Mouse (Mus musculus): ENCODE measurements around the gene Zfp37. TPM values are rescaled to one million over a fixed set of nuclear protein-coding genes. Genes with fewer than 3 reads are reported as not detected.
A peak's percentile ranks its signal among the peaks of the same experiment; 100 is the strongest.
"Not testable (repeated sequence)": the region's sequence is repeated elsewhere in the genome, so short reads cannot be mapped to it uniquely, and the experiment has no call there.

The Zfp37 gene
- polyA plus RNA-seq, 1 experiment from 2014 or later: 0.82 TPM

DNA sequence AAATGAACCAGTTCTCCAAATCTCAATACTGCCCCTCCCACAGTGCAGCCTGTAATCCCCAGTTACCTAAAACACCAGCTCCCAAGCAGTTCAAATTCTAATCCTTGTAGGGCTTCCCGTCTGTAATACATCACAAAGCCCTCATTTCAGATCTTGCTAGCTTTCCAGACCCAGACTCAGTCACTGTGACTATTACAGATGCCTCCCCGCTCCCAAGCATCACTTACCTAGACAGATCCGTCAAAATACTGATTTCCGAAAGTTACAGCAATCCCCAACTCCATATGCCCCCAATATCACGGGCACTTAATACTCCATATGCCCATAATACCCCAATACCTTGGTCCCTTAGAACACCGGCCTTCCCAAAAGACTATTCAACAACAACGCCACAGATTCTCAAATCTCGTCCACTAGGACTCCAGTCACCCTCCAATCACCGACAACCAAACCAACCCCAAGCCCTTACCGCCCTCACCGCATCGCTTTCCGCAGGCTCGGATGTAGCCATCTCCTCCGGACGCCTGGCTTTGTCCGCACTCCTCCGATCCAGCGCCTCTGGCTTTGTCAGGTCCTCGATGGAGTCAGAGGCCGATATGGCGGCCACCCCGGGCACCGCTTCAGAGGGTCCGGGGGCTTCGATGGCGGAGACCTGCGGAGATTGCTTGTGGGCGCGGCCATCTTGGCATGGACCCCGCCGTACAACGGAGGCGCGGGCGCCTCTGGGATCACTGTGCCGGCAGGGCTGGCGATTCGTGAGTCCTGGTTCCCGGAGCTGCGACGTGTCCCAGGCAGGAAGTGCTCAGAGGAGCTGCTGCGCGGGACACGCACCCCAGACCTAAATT is 22.8 kb downstream of the Zfp37 start:
- no peak overlapping the region for H3K9ac ChIP-seq
- peak overlapping the region; percentile 49 for H3K4me2 ChIP-seq
- H3K4me1 ChIP-seq: 0 out of 2 replicates have a peak, but pooled peaks cover 4% of the 10 kb centered on the region
- peaks cover 28% of the 10 kb centered on the region for H3K27me3 ChIP-seq (replicated peaks)
- peaks cover 7% of the 10 kb centered on the region; the same call in 1 of the 2 replicates for H3K36me3 ChIP-seq
- peak overlapping the region; percentile 53 for H3K4me3 ChIP-seq
- 3% methylated on average over 45 of the region's 45 CpGs for WGBS (ENCODE audit: insufficient replicate concordance)
- ATAC-seq: peak; percentile 76
- no peaks in the 10 kb centered on the region for H3K9me3 ChIP-seq (replicated peaks)
- H3K27ac ChIP-seq: peak overlapping the region; percentile 43; the same call in 1 of the 2 replicates

DNA sequence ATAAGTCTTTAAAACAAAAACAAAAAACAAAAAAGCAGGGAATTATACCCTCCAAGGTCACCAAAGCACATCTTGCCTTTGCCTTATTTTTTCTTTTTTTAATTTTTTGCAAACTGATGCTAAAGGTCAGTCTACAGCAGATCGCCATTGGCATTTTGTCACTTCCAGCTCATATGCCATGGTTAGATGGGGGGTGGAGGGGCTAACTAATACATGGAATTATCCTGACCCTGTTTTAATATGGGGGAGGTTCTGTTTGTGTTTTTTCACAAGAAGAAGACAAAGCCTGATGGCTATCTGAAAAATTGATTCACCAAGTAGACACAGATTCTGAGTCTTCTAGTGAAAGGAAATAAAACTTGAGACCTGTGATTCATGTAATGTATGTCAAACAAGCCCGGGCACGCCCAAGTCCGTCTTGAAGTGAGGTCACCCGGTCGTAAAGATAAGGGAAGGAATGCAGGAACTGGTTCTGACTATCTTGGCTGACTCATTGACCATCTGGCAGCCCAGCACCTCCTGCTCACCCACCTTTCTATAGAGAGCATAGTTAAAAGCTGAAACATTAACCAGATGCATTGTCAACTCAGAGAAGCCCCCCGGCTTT is 30.8 kb downstream of the Zfp37 start:
- Histone ChIP-seq H3K9me3 (replicated peaks) (no peaks in the 10 kb centered on the region), H3K4me3 (no peak overlapping the region), H3K4me1 (no peaks in the 10 kb centered on the region), H3K9ac (no peak overlapping the region), H3K36me3 (peaks cover 31% of the 10 kb centered on the region), H3K27me3 (replicated peaks) (no peaks in the 10 kb centered on the region), H3K4me2 (no peak overlapping the region), H3K27ac (no peak overlapping the region)
- ATAC-seq: no peak; the same call in 1 of the 2 replicates
- 29% methylated on average over 7 of the region's 7 CpGs for WGBS (ENCODE audit: insufficient replicate concordance)

DNA sequence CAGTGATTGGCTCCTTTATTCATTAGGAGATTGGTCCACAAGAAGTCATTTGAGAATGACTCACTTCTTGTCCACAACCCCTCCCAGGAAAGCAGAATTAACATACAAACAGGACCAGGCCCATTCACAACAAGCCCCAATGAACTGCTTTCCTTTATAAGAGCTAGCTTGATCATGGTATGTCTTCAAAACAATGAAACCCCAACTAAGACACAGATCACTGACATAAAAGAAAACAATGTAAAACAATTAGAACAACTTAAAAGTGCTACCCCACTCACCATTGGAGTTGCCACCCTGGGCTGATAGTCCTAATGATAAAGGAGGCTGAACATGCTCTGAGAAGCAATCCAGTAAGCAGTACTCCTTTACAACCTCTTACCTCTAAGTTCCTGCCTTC is 42.1 kb downstream of the Zfp37 start:
- peaks cover 36% of the 10 kb centered on the region for H3K36me3 ChIP-seq
- H3K4me1 ChIP-seq: no peaks in the 10 kb centered on the region
- no peak overlapping the region for H3K4me3 ChIP-seq
- H3K4me2 ChIP-seq: no peak overlapping the region
- H3K27ac ChIP-seq: no peak overlapping the region
- no peaks in the 10 kb centered on the region for H3K27me3 ChIP-seq (replicated peaks)
- H3K9me3 ChIP-seq (replicated peaks): peaks cover 31% of the 10 kb centered on the region
- no peak overlapping the region for H3K9ac ChIP-seq
- ATAC-seq: no peak

DNA sequence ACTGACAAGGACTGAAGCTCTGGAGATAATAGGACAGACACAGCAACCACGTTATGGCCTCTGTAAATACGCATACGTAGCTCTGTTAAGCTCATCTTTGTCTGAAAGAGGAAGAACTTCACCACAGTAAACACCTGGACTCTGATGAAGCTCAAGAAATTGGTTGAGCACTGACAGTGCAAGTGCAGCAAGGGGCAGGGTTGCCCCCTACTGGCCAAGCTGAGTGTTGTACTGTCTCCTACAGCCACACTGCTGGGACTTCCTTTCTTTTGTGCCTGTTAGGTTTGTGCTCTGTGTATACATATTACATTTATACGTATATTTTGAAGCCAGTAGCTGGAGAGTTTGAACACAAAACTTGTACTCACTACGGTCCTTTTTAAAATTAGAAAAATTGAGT is 53.6 kb downstream of the Zfp37 start:
- H3K4me3 ChIP-seq: no peak overlapping the region
- H3K4me1 ChIP-seq: no peaks in the 10 kb centered on the region
- no peak for ATAC-seq
- no peaks in the 10 kb centered on the region for H3K9me3 ChIP-seq (replicated peaks)
- H3K4me2 ChIP-seq: no peak overlapping the region
- H3K27me3 ChIP-seq (replicated peaks): no peaks in the 10 kb centered on the region
- H3K36me3 ChIP-seq: no peaks in the 10 kb centered on the region
- 31% methylated on average over 5 of the region's 5 CpGs for WGBS (ENCODE audit: insufficient replicate concordance)
- no peak overlapping the region for H3K9ac ChIP-seq
- H3K27ac ChIP-seq: no peak overlapping the region

DNA sequence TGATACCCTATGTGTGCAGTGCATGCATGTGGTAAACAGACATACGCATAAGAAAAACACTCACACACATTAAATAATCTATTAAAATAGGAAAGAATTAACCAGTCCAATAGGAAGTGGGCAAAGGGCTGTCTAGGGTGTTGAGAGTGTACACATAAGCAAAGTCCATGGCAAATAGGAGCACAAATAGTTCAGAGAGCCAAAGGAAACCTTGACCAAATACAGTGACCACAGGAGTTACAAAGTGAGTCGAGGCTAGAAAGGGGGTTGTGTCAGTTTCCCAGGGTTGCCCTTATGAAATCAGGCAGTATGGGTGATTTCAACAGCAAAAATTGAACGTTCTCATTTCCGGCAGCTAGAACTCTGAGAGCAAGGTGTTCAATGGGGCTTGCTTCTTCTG is 56.4 kb downstream of the Zfp37 start:
- no peaks in the 10 kb centered on the region for H3K9me3 ChIP-seq (replicated peaks)
- no peak overlapping the region for H3K4me3 ChIP-seq
- no peak overlapping the region for H3K4me2 ChIP-seq
- no peaks in the 10 kb centered on the region for H3K4me1 ChIP-seq
- WGBS (ENCODE audit: insufficient replicate concordance): 65% methylated on average over 4 of the region's 4 CpGs
- no peak overlapping the region for H3K9ac ChIP-seq
- no peaks in the 10 kb centered on the region for H3K36me3 ChIP-seq
- H3K27ac ChIP-seq: no peak overlapping the region
- no peak for ATAC-seq
- H3K27me3 ChIP-seq (replicated peaks): no peaks in the 10 kb centered on the region

DNA sequence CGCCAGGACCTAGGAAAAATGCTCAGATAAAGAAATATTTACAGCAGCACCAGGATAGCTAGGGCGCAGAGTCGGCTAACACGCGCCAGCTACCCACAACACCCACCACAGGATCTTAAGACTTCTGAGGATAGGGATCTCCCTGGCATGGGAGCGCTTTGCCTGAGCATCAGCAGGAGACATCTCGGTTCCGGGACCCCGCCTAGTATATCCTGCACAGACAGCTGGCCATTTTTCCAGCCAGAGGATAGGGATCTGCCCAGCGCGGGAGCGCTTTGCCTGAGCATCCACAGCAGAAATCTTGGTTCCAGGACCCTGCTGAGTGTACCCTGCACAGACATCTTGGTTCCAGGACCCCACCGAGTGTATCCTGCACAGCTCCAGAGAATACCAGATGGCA is 63.2 kb downstream of the Zfp37 start:
- not testable (repeated sequence) for H3K9me3 ChIP-seq (replicated peaks); ATAC-seq; H3K4me1 ChIP-seq; H3K36me3 ChIP-seq; H3K4me3 ChIP-seq; H3K27ac ChIP-seq; H3K27me3 ChIP-seq (replicated peaks); H3K9ac ChIP-seq; H3K4me2 ChIP-seq
- 75% methylated on average over 13 of the region's 13 CpGs for WGBS (ENCODE audit: insufficient replicate concordance)

DNA sequence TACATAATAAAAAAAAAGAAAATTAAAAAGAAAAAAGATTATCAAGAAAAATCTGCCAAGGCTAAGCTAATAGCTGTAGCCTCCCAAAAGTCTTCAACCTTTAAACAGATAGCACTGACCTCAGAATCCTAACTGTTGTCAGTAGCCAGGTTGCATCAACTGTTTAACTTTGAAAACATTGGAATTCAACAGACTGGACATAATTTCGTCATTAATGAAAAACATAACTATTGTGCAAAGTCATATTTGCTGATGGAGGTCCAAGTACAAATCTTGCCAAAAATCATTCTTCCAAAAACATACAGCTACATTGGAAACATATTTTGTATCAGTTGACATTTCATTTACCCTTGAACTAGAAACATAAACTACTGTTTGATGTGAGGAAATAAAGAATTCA is 72.4 kb downstream of the Zfp37 start:
- no peaks in the 10 kb centered on the region for H3K4me1 ChIP-seq
- no peak overlapping the region for H3K4me3 ChIP-seq
- no peaks in the 10 kb centered on the region for H3K36me3 ChIP-seq
- no peak overlapping the region for H3K4me2 ChIP-seq
- no peak for ATAC-seq
- H3K27ac ChIP-seq: no peak overlapping the region
- H3K9ac ChIP-seq: no peak overlapping the region
- WGBS (ENCODE audit: insufficient replicate concordance): 52% methylated on average over 1 of the region's 1 CpGs
- H3K9me3 ChIP-seq (replicated peaks): no peaks in the 10 kb centered on the region
- H3K27me3 ChIP-seq (replicated peaks): no peaks in the 10 kb centered on the region

DNA sequence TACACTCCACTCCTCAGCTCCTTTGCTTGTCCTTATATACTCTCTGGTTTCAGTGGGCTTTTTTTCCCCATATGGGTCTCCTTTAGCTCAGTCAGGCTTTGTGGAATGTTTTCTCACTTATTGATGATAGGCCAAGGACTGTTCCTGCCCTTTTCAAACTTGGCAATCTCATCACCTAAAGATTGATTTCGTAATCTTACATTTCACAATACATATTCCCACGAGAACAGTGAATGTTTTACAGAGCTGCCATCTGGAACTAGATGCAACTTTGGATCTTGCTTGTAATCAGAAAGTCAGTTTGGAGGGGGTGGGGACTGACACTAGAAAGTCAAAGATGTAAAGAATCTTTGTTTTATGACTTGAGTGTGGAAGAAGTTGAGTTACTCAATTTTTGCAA is 80.0 kb downstream of the Zfp37 start, which contains the start of gene Mup21:
Mup21 (minus strand) TSS at position 53 of the 400 bp plus-strand sequence.
- WGBS (ENCODE audit: insufficient replicate concordance): 39% methylated on average over 2 of the region's 2 CpGs

More for the DNA sequence above, 80.0 kb downstream of the Zfp37 start, which contains the start of gene Mup21:
- no peak for ATAC-seq
- no peak within 1 kb of the TSS for H3K4me3 ChIP-seq
- no peaks in the 10 kb centered on the region for H3K4me1 ChIP-seq
- H3K27me3 ChIP-seq (replicated peaks): no peaks in the 10 kb centered on the region
- no peaks in the 10 kb centered on the region for H3K9me3 ChIP-seq (replicated peaks)
- H3K36me3 ChIP-seq: no peaks in the 10 kb centered on the region
- no peak within 1 kb of the TSS for H3K4me2 ChIP-seq
- no peak within 1 kb of the TSS for H3K9ac ChIP-seq
- no peak within 1 kb of the TSS for H3K27ac ChIP-seq

Other genes starting within 250 kb of the Zfp37 start
- gene Mup20, start 176.9 kb downstream of the Zfp37 start, polyA plus RNA-seq (2016; fragmentation: Nextera tagmentation; extraction: Ambion mirVana): not detected in 2 replicates
- not detected in 2 replicates for gene Mup3, start 143.7 kb downstream of the Zfp37 start, polyA plus RNA-seq (2016; fragmentation: Nextera tagmentation; extraction: Ambion mirVana)
- not detected in 2 replicates for gene Mup21, start 80.2 kb downstream of the Zfp37 start, polyA plus RNA-seq (2016; fragmentation: Nextera tagmentation; extraction: Ambion mirVana)
- 6.5 and 6.8 TPM in 2 replicates for gene Slc31a2, start 31.5 kb upstream of the Zfp37 start, polyA plus RNA-seq (2016; fragmentation: Nextera tagmentation; extraction: Ambion mirVana)
- gene Fkbp15, start 129.5 kb upstream of the Zfp37 start, polyA plus RNA-seq (2016; fragmentation: Nextera tagmentation; extraction: Ambion mirVana): 18.6 and 21.1 TPM in 2 replicates
- gene Slc31a1, start 129.7 kb upstream of the Zfp37 start, polyA plus RNA-seq (2016; fragmentation: Nextera tagmentation; extraction: Ambion mirVana): 45.8 and 45.9 TPM in 2 replicates
- gene Cdc26, start 177.6 kb upstream of the Zfp37 start, polyA plus RNA-seq (2016; fragmentation: Nextera tagmentation; extraction: Ambion mirVana): 94.4 and 95.5 TPM in 2 replicates
- 18.5 and 18.8 TPM in 2 replicates for gene Prpf4, start 177.8 kb upstream of the Zfp37 start, polyA plus RNA-seq (2016; fragmentation: Nextera tagmentation; extraction: Ambion mirVana)
- gene Rnf183, start 204.2 kb upstream of the Zfp37 start, polyA plus RNA-seq (2016; fragmentation: Nextera tagmentation; extraction: Ambion mirVana): not detected in 2 replicates
- gene Wdr31, start 239.8 kb upstream of the Zfp37 start, polyA plus RNA-seq (2016; fragmentation: Nextera tagmentation; extraction: Ambion mirVana): 2.4 and 2.6 TPM in 2 replicates
- 0.24 and 0.27 TPM in 2 replicates for gene Bspry, start 249.0 kb upstream of the Zfp37 start, polyA plus RNA-seq (2016; fragmentation: Nextera tagmentation; extraction: Ambion mirVana)

Measured in liver, embryonic 12.5 days (tissue).